Comparison of ENCODE assay signal across 17 mouse cellular contexts in the genomic region with DNA sequence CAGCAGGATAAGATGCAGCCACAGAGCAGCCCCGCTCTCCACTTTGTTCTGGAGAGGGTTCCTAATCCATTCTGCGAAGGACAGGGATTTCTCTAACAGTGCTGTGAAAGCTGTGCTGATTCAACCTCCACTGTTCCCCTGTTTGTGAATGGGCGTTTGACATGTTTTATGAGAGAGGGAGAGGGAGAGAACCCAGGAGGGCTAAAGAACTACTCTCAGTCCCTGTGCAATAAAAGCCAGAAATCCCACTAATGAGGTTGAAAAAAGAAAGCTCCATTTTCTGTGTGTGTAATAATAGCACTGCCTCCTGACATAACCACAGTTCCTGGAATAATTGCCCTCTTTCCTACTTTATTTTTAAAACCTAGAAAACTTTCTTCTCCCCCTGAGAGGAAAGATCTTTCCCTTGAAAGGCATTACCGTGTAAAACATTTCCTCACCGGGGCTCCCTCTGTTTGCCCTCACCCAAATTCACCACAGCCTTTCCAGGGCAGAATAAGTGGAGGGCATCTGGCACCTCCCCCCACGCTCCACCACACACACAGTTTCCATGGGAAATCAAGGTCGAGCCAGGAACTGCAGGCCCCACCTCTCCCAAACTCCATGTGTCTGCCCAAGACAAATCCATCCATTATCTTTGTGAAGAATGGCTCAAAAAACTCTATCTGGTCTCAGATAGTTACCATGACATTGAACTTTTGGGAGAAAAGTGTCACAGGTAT. TPM values are rescaled to one million over a fixed set of nuclear protein-coding genes. Genes with fewer than 3 reads are reported as not detected.
DNase-seq lines count a peak whose midpoint lies in the region; ATAC-seq lines count a peak whose summit lies in the region.
"Had no signal": no experiment of that assay in that cellular context is flagged by ENCODE, and none has a peak within 500 bp of the region (broad histone marks: within the 10 kb centered on the region; RNA-seq: fewer than 3 reads in every experiment).

No protein-coding gene starts in this region.

- no peak overlapping the region for H3K9ac ChIP-seq in forebrain, embryonic 14.5 days (ENCODE audit: low read length)
- H3K9ac ChIP-seq in forebrain, embryonic 15.5 days (replicated peaks), result no peak overlapping the region
- no peak overlapping the region for H3K9ac ChIP-seq in neural tube, embryonic 11.5 days (ENCODE audit: low read length)
- no peak overlapping the region for H3K9ac ChIP-seq in limb, embryonic 13.5 days
- H3K9ac ChIP-seq in liver, embryonic 11.5 days (ENCODE audit: low read depth, low read length), result no peak overlapping the region
- H3K9ac ChIP-seq: intestine, embryonic 15.5 days had no signal

- H3K9me3 ChIP-seq in forebrain, embryonic 14.5 days (replicated peaks; ENCODE audit: control insufficient read depth, low read length), result no peaks in the 10 kb centered on the region
- no peaks in the 10 kb centered on the region for H3K9me3 ChIP-seq in forebrain, embryonic 15.5 days
- H3K9me3 ChIP-seq in neural tube, embryonic 11.5 days (ENCODE audit: control insufficient read depth, low read length), result no peaks in the 10 kb centered on the region
- H3K9me3 ChIP-seq in limb, embryonic 13.5 days, result no peaks in the 10 kb centered on the region
- no peaks in the 10 kb centered on the region for H3K9me3 ChIP-seq in liver, embryonic 11.5 days (ENCODE audit: control insufficient read depth, low read length)
- H3K9me3 ChIP-seq: intestine, embryonic 15.5 days had no signal

- H3K27ac ChIP-seq in forebrain, embryonic 14.5 days (ENCODE audit: low read depth, low read length), result no peak overlapping the region
- H3K27ac ChIP-seq in forebrain, embryonic 15.5 days (replicated peaks), result no peak overlapping the region
- no peak overlapping the region for H3K27ac ChIP-seq in neural tube, embryonic 11.5 days (ENCODE audit: low read depth, low read length)
- H3K27ac ChIP-seq in limb, embryonic 13.5 days, result peak overlapping the region; percentile 74
- no peak overlapping the region for H3K27ac ChIP-seq in liver, embryonic 11.5 days (ENCODE audit: low read depth, low read length)
- H3K27ac ChIP-seq: heart, adult 2 months; intestine, embryonic 15.5 days had no signal

- peak; percentile 28 for DNase-seq in forebrain, embryonic 14.5 days (ENCODE audit: low spot score)
- no peak for DNase-seq in neural tube, embryonic 11.5 days (ENCODE audit: low spot score)
- no peak for DNase-seq in neural tube, embryonic 10.5 days (ENCODE audit: extremely low spot score, low spot score)
- no peak for DNase-seq in yolk sac, embryonic 10.5 days (ENCODE audit: low spot score)
- no peak for DNase-seq in kidney, adult 18-20 months
- no peak for DNase-seq in liver, embryonic 11.5 days (ENCODE audit: low spot score)
- DNase-seq: B cell, adult 2 months; cerebellum, adult 18-20 months; heart, adult 2 months; heart, postnatal 10 days; kidney, postnatal 14 days; thymus, postnatal 4 days had no signal

- H3K4me2 ChIP-seq in forebrain, embryonic 14.5 days (ENCODE audit: low read length), result no peak overlapping the region
- H3K4me2 ChIP-seq in forebrain, embryonic 15.5 days (replicated peaks), result no peak overlapping the region
- H3K4me2 ChIP-seq in neural tube, embryonic 11.5 days (ENCODE audit: low read depth), result no peak overlapping the region
- peak overlapping the region; percentile 27; the same call in 1 of the 2 replicates for H3K4me2 ChIP-seq in limb, embryonic 13.5 days (replicated peaks)
- H3K4me2 ChIP-seq in liver, embryonic 11.5 days, result no peak overlapping the region
- H3K4me2 ChIP-seq: intestine, embryonic 15.5 days had no signal

- no peak for ATAC-seq in forebrain, embryonic 14.5 days
- ATAC-seq in forebrain, embryonic 15.5 days (replicated peaks), result no peak
- ATAC-seq in neural tube, embryonic 11.5 days (ENCODE audit: insufficient read depth, low FRiP score, low TSS enrichment), result peak; percentile 61; the same call in 1 of the 2 replicates
- ATAC-seq in limb, embryonic 13.5 days (ENCODE audit: low FRiP score, low read depth), result peak; percentile 75
- no peak for ATAC-seq in liver, embryonic 11.5 days (replicated peaks; ENCODE audit: low FRiP score)
- ATAC-seq: intestine, embryonic 15.5 days had no signal

- WGBS in forebrain, embryonic 14.5 days, result 20% methylated on average over 7 of the region's 7 CpGs
- WGBS in forebrain, embryonic 15.5 days, result 19% methylated on average over 7 of the region's 7 CpGs
- 38% methylated on average over 7 of the region's 7 CpGs for WGBS in neural tube, embryonic 11.5 days
- WGBS in limb, embryonic 13.5 days, result 24% methylated on average over 7 of the region's 7 CpGs
- 63% methylated on average over 7 of the region's 7 CpGs for WGBS in liver, embryonic 11.5 days

- no peak overlapping the region for H3K4me3 ChIP-seq in forebrain, embryonic 14.5 days (ENCODE audit: low read depth, low read length)
- H3K4me3 ChIP-seq in forebrain, embryonic 15.5 days, result no peak overlapping the region
- H3K4me3 ChIP-seq in neural tube, embryonic 11.5 days (ENCODE audit: low read depth, low read length), result no peak overlapping the region
- H3K4me3 ChIP-seq in limb, embryonic 13.5 days, result no peak overlapping the region
- no peak overlapping the region for H3K4me3 ChIP-seq in liver, embryonic 11.5 days (ENCODE audit: low read depth, low read length)
- H3K4me3 ChIP-seq: erythroblast, embryonic 14.5 days; heart, adult 2 months; intestine, embryonic 15.5 days had no signal

- no peaks in the 10 kb centered on the region for H3K36me3 ChIP-seq in forebrain, embryonic 14.5 days (ENCODE audit: control insufficient read depth, insufficient read depth, low read length)
- H3K36me3 ChIP-seq in forebrain, embryonic 15.5 days, result no peaks in the 10 kb centered on the region
- H3K36me3 ChIP-seq in neural tube, embryonic 11.5 days (ENCODE audit: control insufficient read depth, insufficient read depth, low read length), result no peaks in the 10 kb centered on the region
- no peaks in the 10 kb centered on the region for H3K36me3 ChIP-seq in limb, embryonic 13.5 days
- H3K36me3 ChIP-seq in liver, embryonic 11.5 days (ENCODE audit: control insufficient read depth, insufficient read depth, low read length), result no peaks in the 10 kb centered on the region
- H3K36me3 ChIP-seq: intestine, embryonic 15.5 days had no signal

- no peaks in the 10 kb centered on the region for H3K27me3 ChIP-seq in forebrain, embryonic 14.5 days (replicated peaks; ENCODE audit: control insufficient read depth, insufficient read depth, low read length)
- no peaks in the 10 kb centered on the region for H3K27me3 ChIP-seq in forebrain, embryonic 15.5 days
- no peaks in the 10 kb centered on the region for H3K27me3 ChIP-seq in neural tube, embryonic 11.5 days (ENCODE audit: control insufficient read depth, insufficient read depth, low read length)
- H3K27me3 ChIP-seq in limb, embryonic 13.5 days, result no peaks in the 10 kb centered on the region
- no peaks in the 10 kb centered on the region for H3K27me3 ChIP-seq in liver, embryonic 11.5 days (replicated peaks; ENCODE audit: control insufficient read depth, insufficient read depth, low read length)
- H3K27me3 ChIP-seq: intestine, embryonic 15.5 days had no signal

- peaks cover 3% of the 10 kb centered on the region; the same call in 1 of the 2 replicates for H3K4me1 ChIP-seq in forebrain, embryonic 14.5 days (ENCODE audit: control insufficient read depth, insufficient read depth, low read length)
- H3K4me1 ChIP-seq in forebrain, embryonic 15.5 days, result peaks cover 4% of the 10 kb centered on the region
- H3K4me1 ChIP-seq in neural tube, embryonic 11.5 days (ENCODE audit: control insufficient read depth, insufficient read depth, low read length), result no peaks in the 10 kb centered on the region
- peaks cover 18% of the 10 kb centered on the region for H3K4me1 ChIP-seq in limb, embryonic 13.5 days
- H3K4me1 ChIP-seq in liver, embryonic 11.5 days (replicated peaks; ENCODE audit: control insufficient read depth, insufficient read depth, low read length), result no peaks in the 10 kb centered on the region
- H3K4me1 ChIP-seq: intestine, embryonic 15.5 days had no signal

RNA-seq across cellular contexts. Expression of a gene that starts 24.1 kb away (rescaled TPM):
- 0.23 and 0.37 TPM in 2 replicates for polyA plus RNA-seq in forebrain, embryonic 14.5 days (2014; fragmentation: Nextera tagmentation; extraction: Ambion mirVana)
- 0.25 and 0.28 TPM in 2 replicates for polyA plus RNA-seq in forebrain, embryonic 15.5 days (2015; fragmentation: Nextera tagmentation; extraction: Ambion mirVana)
- polyA plus RNA-seq in neural tube, embryonic 11.5 days (2014; fragmentation: Nextera tagmentation; extraction: Ambion mirVana), result 0.32 and 0.59 TPM in 2 replicates
- 0.60 and 1.00 TPM in 2 replicates for polyA plus RNA-seq in limb, embryonic 13.5 days (2015; fragmentation: Nextera tagmentation; extraction: Ambion mirVana)
- 0.37 and 0.39 TPM in 2 replicates for polyA plus RNA-seq in liver, embryonic 11.5 days (2014; fragmentation: Nextera tagmentation; extraction: Ambion mirVana)
- polyA plus RNA-seq: erythroblast, embryonic 14.5 days; liver, adult 2 months had no signal

Comparison
In these comparisons a context has a peak if more than half of its experiments do, and no peak if none do; other contexts are left out.
1. ATAC-seq: peak in neural tube, embryonic 11.5 days (single experiment) and limb, embryonic 13.5 days (single experiment); none in forebrain, embryonic 14.5 days (single experiment), forebrain, embryonic 15.5 days (single experiment) and liver, embryonic 11.5 days (single experiment).